Mouse (Mus musculus): ENCODE data around the gene Ablim1. TPM values are rescaled to one million over a fixed set of nuclear protein-coding genes. Genes with fewer than 3 reads are reported as not detected.

Ablim1 gene
- polyA plus RNA-seq, 1 experiment from 2014 or later = 6.1 TPM

GRCm38 (mm10) chr19:57101986-57102385, 212.7 kb downstream of the Ablim1 start:
- peaks cover 9% of the 10 kb centered on the region for H3K4me1 ChIP-seq
- WGBS (ENCODE audit: insufficient replicate concordance) = 77% methylated on average over 7 of the region's 7 CpGs
- no peak overlapping the region for H3K4me3 ChIP-seq
- no peaks in the 10 kb centered on the region for H3K9me3 ChIP-seq (replicated peaks)
- H3K27ac ChIP-seq = no peak overlapping the region
- no peak overlapping the region for H3K9ac ChIP-seq
- no peaks in the 10 kb centered on the region for H3K27me3 ChIP-seq (replicated peaks)
- ATAC-seq = no peak
- no peak overlapping the region for H3K4me2 ChIP-seq
- no peaks in the 10 kb centered on the region for H3K36me3 ChIP-seq

- Histone ChIP-seq H3K27me3 (replicated peaks) (no peaks in the 10 kb centered on the region), H3K4me2 (no peak overlapping the region), H3K36me3 (no peaks in the 10 kb centered on the region), H3K27ac (no peak overlapping the region), H3K4me3 (no peak overlapping the region), H3K9ac (no peak overlapping the region), H3K9me3 (replicated peaks) (no peaks in the 10 kb centered on the region), H3K4me1 (peaks cover 9% of the 10 kb centered on the region)
- WGBS (ENCODE audit: insufficient replicate concordance) = 76% methylated on average over 11 of the region's 11 CpGs
- ATAC-seq = no peak
Observed at GRCm38 (mm10) chr19:57100753-57101446, 213.8 kb downstream of the Ablim1 start.

DNA sequence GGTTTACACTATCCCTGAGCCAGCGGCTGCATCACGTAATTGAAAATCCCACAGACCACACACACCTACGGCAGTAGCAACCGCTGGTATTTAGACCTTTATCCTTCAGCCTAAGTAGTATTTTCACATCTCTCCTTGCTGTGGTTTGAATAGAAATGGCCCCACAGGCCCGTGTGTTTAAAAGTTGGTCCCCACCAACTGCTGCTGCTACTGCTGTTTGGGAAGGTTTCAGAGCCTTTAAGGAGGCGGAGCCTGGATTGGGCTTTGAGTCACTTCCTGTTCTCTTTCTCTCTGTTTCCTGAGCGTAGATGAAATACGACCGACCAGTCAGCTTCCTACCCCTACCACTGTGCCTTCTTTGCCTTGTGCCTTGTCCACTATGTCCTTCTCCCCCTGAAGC, 214.7 kb downstream of the Ablim1 start:
- H3K27ac ChIP-seq = no peak overlapping the region

DNA sequence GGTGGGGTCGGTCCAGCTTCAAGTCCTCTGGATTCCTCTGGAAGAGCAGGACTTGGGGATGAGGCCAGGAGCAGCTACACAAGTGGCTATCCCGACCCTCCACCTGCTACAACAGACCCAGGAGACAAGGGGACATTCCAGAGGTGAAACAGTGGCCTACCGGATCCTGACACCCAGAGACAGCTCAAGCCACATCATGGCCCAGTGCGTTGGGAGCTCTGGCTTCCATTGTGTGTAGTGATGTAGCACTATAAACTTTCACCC, 215.7 kb downstream of the Ablim1 start:
- no peaks in the 10 kb centered on the region for H3K36me3 ChIP-seq
- peaks cover 2% of the 10 kb centered on the region for H3K4me1 ChIP-seq
- H3K27ac ChIP-seq = 0 out of 2 replicates have a peak overlapping the region, but pooled peaks have one; percentile 22
- WGBS (ENCODE audit: insufficient replicate concordance) = 66% methylated on average over 4 of the region's 4 CpGs
- no peaks in the 10 kb centered on the region for H3K9me3 ChIP-seq (replicated peaks)
- no peak overlapping the region for H3K4me2 ChIP-seq
- no peak overlapping the region for H3K9ac ChIP-seq
- no peak for ATAC-seq
- no peak overlapping the region for H3K4me3 ChIP-seq
- no peaks in the 10 kb centered on the region for H3K27me3 ChIP-seq (replicated peaks)

More for the DNA sequence above, 214.7 kb downstream of the Ablim1 start:
- no peak overlapping the region for H3K4me2 ChIP-seq
- H3K36me3 ChIP-seq = no peaks in the 10 kb centered on the region
- H3K9ac ChIP-seq = no peak overlapping the region
- peaks cover 9% of the 10 kb centered on the region for H3K4me1 ChIP-seq
- no peaks in the 10 kb centered on the region for H3K27me3 ChIP-seq (replicated peaks)
- no peak for ATAC-seq
- no peaks in the 10 kb centered on the region for H3K9me3 ChIP-seq (replicated peaks)
- 63% methylated on average over 9 of the region's 9 CpGs for WGBS (ENCODE audit: insufficient replicate concordance)
- no peak overlapping the region for H3K4me3 ChIP-seq

GRCm38 (mm10) chr19:57098241-57099093, 216.3 kb downstream of the Ablim1 start:
- H3K4me2 ChIP-seq = no peak overlapping the region
- H3K27me3 ChIP-seq (replicated peaks) = no peaks in the 10 kb centered on the region
- H3K4me1 ChIP-seq = no peaks in the 10 kb centered on the region
- H3K27ac ChIP-seq = 0 out of 2 replicates have a peak overlapping the region, but pooled peaks have one; percentile 22
- no peak overlapping the region for H3K4me3 ChIP-seq
- ATAC-seq = no peak
- WGBS (ENCODE audit: insufficient replicate concordance) = 67% methylated on average over 14 of the region's 14 CpGs
- no peaks in the 10 kb centered on the region for H3K9me3 ChIP-seq (replicated peaks)
- H3K36me3 ChIP-seq = no peaks in the 10 kb centered on the region
- no peak overlapping the region for H3K9ac ChIP-seq

DNA sequence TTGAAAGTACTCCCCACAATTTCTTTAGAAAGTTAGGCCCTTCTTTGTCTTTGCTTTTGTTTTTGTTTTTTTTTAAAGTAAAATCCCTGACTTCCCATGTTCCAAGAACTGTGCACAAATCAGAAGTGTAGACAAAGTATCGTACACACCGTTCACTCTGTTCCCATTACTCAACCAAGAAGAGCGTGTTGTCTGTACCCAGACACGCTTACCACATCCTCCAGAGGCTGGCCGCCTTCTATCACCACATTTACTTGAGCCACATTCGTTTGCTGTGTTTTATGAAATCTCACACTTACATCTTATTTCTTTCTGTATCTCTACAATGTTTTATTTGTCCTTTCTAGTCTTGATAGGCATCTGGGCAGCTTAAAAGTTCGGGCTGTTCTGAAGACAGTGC, 219.4 kb downstream of the Ablim1 start:
- no peaks in the 10 kb centered on the region for H3K4me1 ChIP-seq
- no peak for ATAC-seq
- H3K4me2 ChIP-seq = no peak overlapping the region
- no peak overlapping the region for H3K9ac ChIP-seq
- no peaks in the 10 kb centered on the region for H3K36me3 ChIP-seq
- no peaks in the 10 kb centered on the region for H3K27me3 ChIP-seq (replicated peaks)
- WGBS (ENCODE audit: insufficient replicate concordance) = 60% methylated on average over 7 of the region's 7 CpGs
- H3K9me3 ChIP-seq (replicated peaks) = no peaks in the 10 kb centered on the region
- no peak overlapping the region for H3K27ac ChIP-seq
- no peak overlapping the region for H3K4me3 ChIP-seq

GRCm38 (mm10) chr19:57093698-57094004, 221.1 kb downstream of the Ablim1 start:
- no peak overlapping the region for H3K4me3 ChIP-seq
- H3K4me2 ChIP-seq = no peak overlapping the region
- WGBS (ENCODE audit: insufficient replicate concordance) = 55% methylated on average over 3 of the region's 3 CpGs
- ATAC-seq = no peak
- H3K9ac ChIP-seq = no peak overlapping the region
- H3K27me3 ChIP-seq (replicated peaks) = no peaks in the 10 kb centered on the region
- H3K9me3 ChIP-seq (replicated peaks) = no peaks in the 10 kb centered on the region
- H3K27ac ChIP-seq = no peak overlapping the region
- no peaks in the 10 kb centered on the region for H3K4me1 ChIP-seq
- H3K36me3 ChIP-seq = no peaks in the 10 kb centered on the region

GRCm38 (mm10) chr19:57092958-57093697, 221.6 kb downstream of the Ablim1 start:
- Histone ChIP-seq H3K27me3 (replicated peaks) (no peaks in the 10 kb centered on the region), H3K4me1 (no peaks in the 10 kb centered on the region), H3K27ac (no peak overlapping the region), H3K4me2 (no peak overlapping the region), H3K9me3 (replicated peaks) (no peaks in the 10 kb centered on the region), H3K36me3 (no peaks in the 10 kb centered on the region), H3K4me3 (no peak overlapping the region), H3K9ac (no peak overlapping the region)
- WGBS (ENCODE audit: insufficient replicate concordance) = 67% methylated on average over 5 of the region's 5 CpGs
- no peak for ATAC-seq

DNA sequence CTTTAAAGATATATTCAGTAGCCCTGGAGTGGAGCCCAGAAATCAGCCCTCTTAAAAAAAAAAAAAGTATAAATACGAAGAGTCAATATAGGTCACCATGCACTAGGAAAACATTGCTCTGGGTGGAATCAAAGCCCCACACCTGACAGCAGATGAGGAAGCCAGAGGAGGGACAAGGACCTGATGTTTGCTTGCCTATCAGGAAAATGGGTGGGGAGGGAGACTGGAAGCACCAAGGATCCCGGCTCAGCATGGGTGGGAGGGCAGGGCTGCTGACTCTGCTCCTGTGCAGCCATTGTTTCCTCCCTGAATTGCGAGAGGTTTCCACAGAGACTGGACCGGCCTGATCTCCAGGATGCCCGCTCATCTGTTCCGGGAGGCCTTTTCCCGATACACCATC, 223.4 kb downstream of the Ablim1 start:
- ATAC-seq = no peak
- no peak overlapping the region for H3K27ac ChIP-seq
- no peaks in the 10 kb centered on the region for H3K36me3 ChIP-seq
- no peak overlapping the region for H3K4me3 ChIP-seq
- H3K9ac ChIP-seq = no peak overlapping the region
- 71% methylated on average over 7 of the region's 7 CpGs for WGBS (ENCODE audit: insufficient replicate concordance)
- no peak overlapping the region for H3K4me2 ChIP-seq
- H3K9me3 ChIP-seq (replicated peaks) = no peaks in the 10 kb centered on the region
- no peaks in the 10 kb centered on the region for H3K4me1 ChIP-seq
- H3K27me3 ChIP-seq (replicated peaks) = no peaks in the 10 kb centered on the region

GRCm38 (mm10) chr19:57088804-57089369, 225.8 kb downstream of the Ablim1 start:
- Histone ChIP-seq H3K4me3 (no peak overlapping the region), H3K9me3 (replicated peaks) (no peaks in the 10 kb centered on the region), H3K9ac (no peak overlapping the region), H3K27ac (no peak overlapping the region), H3K27me3 (replicated peaks) (no peaks in the 10 kb centered on the region), H3K4me2 (no peak overlapping the region), H3K4me1 (no peaks in the 10 kb centered on the region), H3K36me3 (no peaks in the 10 kb centered on the region)
- ATAC-seq = no peak
- 52% methylated on average over 2 of the region's 2 CpGs for WGBS (ENCODE audit: insufficient replicate concordance)

DNA sequence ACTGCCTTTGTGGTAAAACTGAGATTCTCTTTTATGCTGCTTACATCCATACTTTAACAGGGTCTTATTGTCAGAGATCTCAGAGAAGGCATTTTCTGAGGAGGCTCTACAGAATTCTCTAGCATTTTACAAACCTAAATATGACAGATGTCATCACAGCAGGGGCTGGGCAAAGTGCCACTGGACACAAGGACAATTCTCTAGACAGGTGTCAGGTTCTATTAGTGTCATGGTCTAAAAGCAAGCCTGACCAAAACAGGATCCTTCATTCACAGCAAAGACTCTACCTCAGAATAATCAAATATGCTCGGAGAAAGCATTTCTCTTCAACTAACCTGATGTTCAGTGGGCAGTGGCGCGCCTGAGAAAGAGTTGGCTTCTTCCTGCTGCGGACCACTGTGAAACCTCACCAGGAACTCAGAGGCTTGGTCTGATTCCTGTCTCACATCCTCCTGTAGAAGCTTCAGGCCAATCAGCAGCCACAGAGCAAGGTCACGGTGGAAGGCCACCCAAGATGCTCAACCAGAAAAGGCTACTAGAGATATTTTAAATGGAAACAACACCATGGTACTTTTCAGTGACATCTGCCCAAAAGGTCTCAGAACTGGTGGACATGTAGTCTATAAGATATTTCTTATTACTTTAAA, 230.1 kb downstream of the Ablim1 start:
- Histone ChIP-seq H3K9ac (no peak overlapping the region), H3K4me1 (no peaks in the 10 kb centered on the region), H3K4me3 (no peak overlapping the region), H3K36me3 (no peaks in the 10 kb centered on the region), H3K4me2 (no peak overlapping the region), H3K9me3 (replicated peaks) (no peaks in the 10 kb centered on the region), H3K27ac (no peak overlapping the region), H3K27me3 (replicated peaks) (no peaks in the 10 kb centered on the region)
- WGBS (ENCODE audit: insufficient replicate concordance) = 68% methylated on average over 5 of the region's 5 CpGs
- no peak for ATAC-seq

Data from liver, embryonic 12.5 days (tissue).